Mouse (Mus musculus) limb, embryonic 13.5 days (tissue): Measurements from ENCODE around the gene Npc2. TPM values are rescaled to one million over a fixed set of nuclear protein-coding genes. Genes with fewer than 3 reads are reported as not detected.

Source experiments
- ATAC-seq: fragments of 200-750 bp; cut with Nextera tagmentation; 2 replicates; pipeline ENCODE4 v1.8.0; 2017; ENCODE audit warnings: low read depth, moderate number of reproducible peaks, moderate TSS enrichment; ENCODE audit not compliant: low FRiP score
- H3K27ac ChIP-seq: fragments of 300-500 bp; sonication (generic); 2 replicates; pipeline ENCODE4 v1.5.1; 2015; ENCODE audit warnings: inconsistent platforms, mild to moderate bottlenecking, moderate library complexity
- H3K27me3 ChIP-seq: fragments of 300-500 bp; sonication (generic); 2 replicates; pipeline ENCODE4 v1.6.1; 2015; ENCODE audit warnings: mild to moderate bottlenecking, inconsistent platforms
- H3K36me3 ChIP-seq: fragments of 300-500 bp; sonication (generic); 2 replicates; pipeline ENCODE4 v1.6.1; 2015; ENCODE audit warnings: inconsistent platforms, mild to moderate bottlenecking, moderate library complexity
- H3K4me1 ChIP-seq: fragments of 300-500 bp; sonication (generic); 2 replicates; pipeline ENCODE4 v1.6.1; 2015; ENCODE audit warnings: inconsistent platforms
- H3K4me2 ChIP-seq: fragments of 300-500 bp; sonication (generic); replicated peaks from 2 replicates; pipeline ENCODE4 v1.6.1; 2015; ENCODE audit warnings: inconsistent platforms, mild to moderate bottlenecking, moderate library complexity
- H3K4me3 ChIP-seq: fragments of 300-500 bp; sonication (generic); 2 replicates; pipeline ENCODE4 v1.5.1; 2015; ENCODE audit warnings: moderate library complexity, mild to moderate bottlenecking, inconsistent platforms
- H3K9ac ChIP-seq: fragments of 300-500 bp; sonication (generic); 2 replicates; pipeline ENCODE4 v1.6.1; 2015; ENCODE audit warnings: mild to moderate bottlenecking, inconsistent platforms
- H3K9me3 ChIP-seq: fragments of 300-500 bp; sonication (generic); 2 replicates; pipeline ENCODE4 v1.6.1; 2016; ENCODE audit warnings: inconsistent platforms
- WGBS: fragments of 180-500 bp; shearing (Covaris S2); methylation state at CpG from one replicate; pipeline ENCODE4 v1.1.7; 2015; 5-methylcytosine and 5-hydroxymethylcytosine counted together
- polyA plus RNA-seq: library from polyadenylated mRNA; unstranded; fragments of >200 nt; fragmentation: Nextera tagmentation; extraction: Ambion mirVana; gene quantifications from 2 replicates; pipeline ENCODE4 v1.2.1, GENCODE M21; 2015

Gene Npc2
- polyA plus RNA-seq, 1 experiment from 2014 or later = 79.4 TPM

GRCm38 (mm10) chr12:84773476-84773875 is 524 bp upstream of the Npc2 start:
- Histone ChIP-seq H3K4me3 (peak overlapping the region; percentile 80), H3K27ac (no peak overlapping the region), H3K36me3 (peaks cover 17% of the 10 kb centered on the region), H3K27me3 (no peaks in the 10 kb centered on the region), H3K9me3 (no peaks in the 10 kb centered on the region), H3K4me1 (peaks cover 30% of the 10 kb centered on the region), H3K4me2 (peak overlapping the region; percentile 87), H3K9ac (peak overlapping the region; percentile 82)
- 1% methylated on average over 20 of the region's 20 CpGs for whole genome bisulfite sequencing
- no peak for ATAC-seq

DNA sequence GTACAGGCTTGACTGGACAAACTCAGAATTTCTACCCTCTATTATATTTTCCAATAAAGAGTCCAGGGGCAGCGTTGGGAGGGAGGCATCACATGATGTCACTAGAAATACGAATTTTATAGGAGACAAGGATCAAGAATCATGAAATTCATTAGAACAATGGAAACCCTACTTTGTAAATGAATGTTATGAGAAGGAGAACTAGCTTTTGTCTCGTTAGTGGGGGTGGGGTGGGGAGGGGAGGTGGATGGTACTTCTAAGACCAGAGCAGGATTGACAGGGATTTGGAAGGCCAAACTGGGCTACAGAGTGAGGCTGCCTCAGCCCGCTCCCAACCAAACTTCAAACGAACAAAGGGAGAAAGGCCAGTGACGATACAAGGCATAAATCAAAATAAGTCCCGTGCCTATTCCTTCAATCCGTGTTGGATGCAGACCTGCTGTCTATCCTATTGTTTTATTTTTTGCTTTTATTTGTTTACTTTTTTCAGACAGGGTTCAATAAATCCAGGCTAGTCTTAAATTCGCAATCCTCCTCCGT is 901 bp downstream of the Npc2 start:
- ATAC-seq = no peak
- Histone ChIP-seq H3K4me2 (peak overlapping the region; percentile 72), H3K36me3 (peaks cover 17% of the 10 kb centered on the region), H3K4me3 (peak overlapping the region; percentile 80), H3K27ac (peak overlapping the region; percentile 94), H3K9ac (peak overlapping the region; percentile 84), H3K27me3 (no peaks in the 10 kb centered on the region), H3K4me1 (peaks cover 30% of the 10 kb centered on the region), H3K9me3 (no peaks in the 10 kb centered on the region)
- 3% methylated on average over 10 of the region's 10 CpGs for WGBS

- Histone ChIP-seq H3K36me3 (peaks cover 23% of the 10 kb centered on the region), H3K4me2 (no peak overlapping the region), H3K4me3 (no peak overlapping the region), H3K27me3 (no peaks in the 10 kb centered on the region), H3K9ac (no peak overlapping the region), H3K9me3 (no peaks in the 10 kb centered on the region), H3K27ac (no peak overlapping the region), H3K4me1 (peaks cover 30% of the 10 kb centered on the region)
- WGBS = 88% methylated on average over 7 of the region's 7 CpGs
- no peak for ATAC-seq
These were observed 3.3 kb downstream of the Npc2 start for GRCm38 (mm10) chr12:84769624-84770023.

GRCm38 (mm10) chr12:84767510-84767909 is 5.4 kb downstream of the Npc2 start:
- Histone ChIP-seq H3K4me2 (no peak overlapping the region), H3K27ac (no peak overlapping the region), H3K4me1 (peaks cover 22% of the 10 kb centered on the region), H3K27me3 (no peaks in the 10 kb centered on the region), H3K9me3 (no peaks in the 10 kb centered on the region), H3K9ac (no peak overlapping the region), H3K4me3 (no peak overlapping the region), H3K36me3 (peaks cover 45% of the 10 kb centered on the region)
- 94% methylated on average over 6 of the region's 6 CpGs for WGBS
- ATAC-seq = no peak

DNA sequence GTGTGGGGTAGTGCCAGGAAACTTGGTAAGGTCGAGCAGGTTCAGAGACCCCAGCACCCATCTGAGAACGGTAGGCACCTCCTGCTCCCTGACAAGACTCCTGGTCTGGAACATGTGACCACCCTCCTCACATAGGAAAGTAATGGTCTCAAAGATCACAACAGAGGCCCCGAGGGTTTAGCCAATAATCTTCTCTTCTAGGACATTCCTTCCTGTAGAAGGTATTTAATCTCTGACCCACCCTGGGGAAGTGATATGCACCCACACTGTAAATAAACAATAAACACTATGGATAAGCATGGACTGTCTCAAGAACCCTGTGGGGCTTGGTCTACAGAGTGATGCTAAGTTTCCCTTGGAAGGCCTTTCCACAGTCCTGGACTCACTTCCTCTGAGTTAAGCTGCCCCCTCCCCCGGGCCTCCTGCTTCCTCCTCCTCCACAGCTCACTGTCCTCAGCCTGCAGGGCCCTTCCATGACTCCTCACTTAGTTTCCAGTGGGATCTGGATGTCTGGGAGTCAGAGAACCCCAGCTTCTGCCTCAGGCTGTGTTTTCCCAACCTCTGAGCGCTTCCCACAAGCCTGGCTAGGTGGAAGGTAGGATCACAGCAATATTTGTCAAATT is 6.7 kb downstream of the Npc2 start:
- 77% methylated on average over 5 of the region's 5 CpGs for WGBS
- H3K4me3 ChIP-seq = no peak overlapping the region
- H3K27ac ChIP-seq = no peak overlapping the region
- peaks cover 45% of the 10 kb centered on the region for H3K36me3 ChIP-seq
- H3K9me3 ChIP-seq = no peaks in the 10 kb centered on the region
- H3K9ac ChIP-seq = no peak overlapping the region
- ATAC-seq = no peak
- H3K4me1 ChIP-seq = peaks cover 14% of the 10 kb centered on the region
- H3K4me2 ChIP-seq = no peak overlapping the region
- no peaks in the 10 kb centered on the region for H3K27me3 ChIP-seq

GRCm38 (mm10) chr12:84765506-84765905 is 7.4 kb downstream of the Npc2 start:
- 87% methylated on average over 15 of the region's 15 CpGs for WGBS
- Histone ChIP-seq H3K9ac (no peak overlapping the region), H3K4me2 (no peak overlapping the region), H3K27me3 (no peaks in the 10 kb centered on the region), H3K9me3 (no peaks in the 10 kb centered on the region), H3K4me1 (peaks cover 7% of the 10 kb centered on the region), H3K36me3 (peaks cover 51% of the 10 kb centered on the region), H3K27ac (no peak overlapping the region), H3K4me3 (no peak overlapping the region)
- ATAC-seq = no peak

GRCm38 (mm10) chr12:84764756-84765155 is 8.2 kb downstream of the Npc2 start:
- no peaks in the 10 kb centered on the region for H3K9me3 ChIP-seq
- WGBS = 76% methylated on average over 7 of the region's 7 CpGs
- H3K27me3 ChIP-seq = no peaks in the 10 kb centered on the region
- no peak overlapping the region for H3K4me3 ChIP-seq
- no peak overlapping the region for H3K27ac ChIP-seq
- H3K4me2 ChIP-seq = no peak overlapping the region
- peaks cover 2% of the 10 kb centered on the region; the same call in 1 of the 2 replicates for H3K4me1 ChIP-seq
- peaks cover 52% of the 10 kb centered on the region for H3K36me3 ChIP-seq
- ATAC-seq = no peak
- H3K9ac ChIP-seq = no peak overlapping the region

DNA sequence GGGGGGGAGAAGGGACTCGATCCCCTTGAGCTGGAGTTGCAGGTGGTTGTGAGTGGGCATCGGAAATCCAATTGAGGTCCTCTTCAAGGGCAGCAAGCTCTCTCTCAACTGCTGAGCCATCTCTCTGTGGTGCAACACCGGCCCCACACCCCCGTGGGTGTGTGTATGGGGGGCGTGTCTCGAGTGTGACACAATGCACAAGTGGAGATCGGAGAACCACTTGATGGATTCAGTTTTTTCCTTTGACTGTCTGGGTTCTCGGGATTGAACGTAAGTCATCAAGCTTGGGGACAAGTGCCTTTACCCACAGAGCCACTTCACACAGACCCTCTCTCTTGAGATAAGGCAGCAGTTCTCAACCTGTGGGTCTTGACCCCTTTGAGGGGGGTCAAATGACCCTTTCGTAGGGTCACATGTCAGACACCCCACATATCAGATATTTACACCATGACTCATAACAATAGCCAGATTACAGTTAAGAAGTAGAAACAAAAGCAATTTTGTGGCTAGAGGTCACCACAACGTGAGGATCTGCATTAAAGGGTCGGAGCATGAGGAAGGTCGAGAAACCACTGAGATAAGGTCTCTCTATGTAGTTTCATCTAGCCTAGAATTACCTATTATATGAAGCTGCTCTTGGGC is 9.3 kb downstream of the Npc2 start:
- Histone ChIP-seq H3K9me3 (no peaks in the 10 kb centered on the region), H3K9ac (no peak overlapping the region), H3K27ac (no peak overlapping the region), H3K4me1 (no peaks in the 10 kb centered on the region), H3K4me2 (no peak overlapping the region), H3K4me3 (no peak overlapping the region), H3K27me3 (no peaks in the 10 kb centered on the region), H3K36me3 (peaks cover 56% of the 10 kb centered on the region)
- 93% methylated on average over 13 of the region's 13 CpGs for WGBS
- ATAC-seq = no peak

DNA sequence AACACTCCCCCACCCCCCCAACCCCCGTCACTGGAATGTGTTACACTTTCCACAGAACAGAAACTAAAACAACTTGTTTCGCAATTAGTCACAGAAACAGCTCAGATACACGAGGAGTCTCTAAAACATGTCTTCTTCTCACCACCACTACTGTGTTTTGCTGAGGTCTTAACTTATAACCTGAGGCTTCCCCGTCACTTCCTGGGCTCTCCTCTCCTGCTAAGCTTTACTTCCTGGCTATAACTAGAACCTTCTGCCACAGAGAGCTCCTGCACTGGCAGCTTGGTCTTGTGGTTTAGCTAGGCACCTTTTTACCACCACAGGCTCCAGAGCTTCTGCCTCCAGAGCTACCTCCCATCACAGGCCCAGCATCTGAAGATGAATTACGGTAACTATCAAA is 10.4 kb downstream of the Npc2 start:
- no peak overlapping the region for H3K27ac ChIP-seq
- H3K9me3 ChIP-seq = no peaks in the 10 kb centered on the region
- no peak overlapping the region for H3K4me2 ChIP-seq
- H3K4me1 ChIP-seq = no peaks in the 10 kb centered on the region
- peaks cover 67% of the 10 kb centered on the region for H3K36me3 ChIP-seq
- no peak overlapping the region for H3K4me3 ChIP-seq
- no peaks in the 10 kb centered on the region for H3K27me3 ChIP-seq
- 85% methylated on average over 5 of the region's 5 CpGs for WGBS
- H3K9ac ChIP-seq = no peak overlapping the region
- no peak for ATAC-seq

- no peak overlapping the region for H3K4me3 ChIP-seq
- H3K27ac ChIP-seq = no peak overlapping the region
- H3K9ac ChIP-seq = no peak overlapping the region
- H3K36me3 ChIP-seq = peaks cover 66% of the 10 kb centered on the region
- no peak overlapping the region for H3K4me2 ChIP-seq
- H3K9me3 ChIP-seq = no peaks in the 10 kb centered on the region
- no peaks in the 10 kb centered on the region for H3K27me3 ChIP-seq
- no peaks in the 10 kb centered on the region for H3K4me1 ChIP-seq
- 74% methylated on average over 2 of the region's 2 CpGs for WGBS
- ATAC-seq = no peak
These were observed 13.9 kb downstream of the Npc2 start for GRCm38 (mm10) chr12:84759063-84759462.

GRCm38 (mm10) chr12:84756016-84756415 is 16.9 kb downstream of the Npc2 start:
- H3K4me3 ChIP-seq = no peak overlapping the region
- ATAC-seq = no peak
- H3K4me1 ChIP-seq = peaks cover 11% of the 10 kb centered on the region; the same call in 1 of the 2 replicates
- no peak overlapping the region for H3K4me2 ChIP-seq
- 91% methylated on average over 10 of the region's 10 CpGs for WGBS
- no peaks in the 10 kb centered on the region for H3K9me3 ChIP-seq
- H3K36me3 ChIP-seq = peaks cover 49% of the 10 kb centered on the region
- no peak overlapping the region for H3K9ac ChIP-seq
- no peak overlapping the region for H3K27ac ChIP-seq
- H3K27me3 ChIP-seq = no peaks in the 10 kb centered on the region

DNA sequence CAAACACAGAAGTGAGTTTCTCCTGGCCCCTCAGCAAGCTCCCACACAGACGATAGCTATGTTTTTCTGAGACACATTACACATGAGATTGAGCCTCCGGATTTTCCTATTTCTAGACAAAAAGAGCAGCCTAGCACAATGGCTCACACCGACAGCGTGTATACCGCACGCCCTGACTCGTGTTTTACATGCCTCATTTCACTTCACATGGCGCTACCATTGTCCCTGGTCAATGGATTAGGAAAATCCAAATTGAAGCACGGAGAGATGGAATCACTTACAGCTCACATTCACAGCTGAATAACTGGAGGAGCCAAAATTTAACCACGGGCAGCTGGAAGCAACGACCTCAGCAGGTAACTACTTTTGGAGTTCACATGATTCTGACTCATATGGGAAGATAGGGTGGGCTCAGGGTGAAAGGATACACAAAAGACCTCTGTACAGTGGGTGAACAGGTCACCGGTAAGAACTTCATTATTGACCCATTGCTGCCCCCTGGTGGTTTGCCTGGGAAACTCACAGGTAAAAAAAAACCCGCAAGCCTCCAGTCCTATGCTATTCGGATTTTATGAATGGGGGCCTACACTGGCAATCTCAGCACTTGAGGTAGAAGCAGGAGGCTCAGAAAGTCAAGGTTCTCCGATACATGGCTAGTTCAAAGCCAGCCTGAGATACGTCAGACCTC is 17.8 kb downstream of the Npc2 start:
- no peaks in the 10 kb centered on the region for H3K27me3 ChIP-seq
- no peak overlapping the region; the same call in 1 of the 2 replicates for H3K27ac ChIP-seq
- H3K4me2 ChIP-seq = no peak overlapping the region
- no peak overlapping the region for H3K9ac ChIP-seq
- H3K4me1 ChIP-seq = peaks cover 11% of the 10 kb centered on the region; the same call in 1 of the 2 replicates
- WGBS = 65% methylated on average over 16 of the region's 16 CpGs
- H3K36me3 ChIP-seq = peaks cover 41% of the 10 kb centered on the region
- no peak overlapping the region for H3K4me3 ChIP-seq
- H3K9me3 ChIP-seq = no peaks in the 10 kb centered on the region
- ATAC-seq = no peak
